Comparison of ENCODE assay signal across 22 mouse cellular contexts in genomic region chr8:86871421-86871820, GRCm38 (mm10). TPM values are rescaled to one million over a fixed set of nuclear protein-coding genes. Genes with fewer than 3 reads are reported as not detected.
DNase-seq lines count a peak whose midpoint lies in the region; ATAC-seq and TF ChIP-seq lines count a peak whose summit lies in the region.
"Had no signal": no experiment of that assay in that cellular context is flagged by ENCODE, and none has a peak within 500 bp of the region (broad histone marks: within the 10 kb centered on the region; RNA-seq: fewer than 3 reads in every experiment).

No protein-coding gene starts in this region.

- H3K4me1 ChIP-seq in bone marrow macrophage, adult 2 months (ENCODE audit: control insufficient read depth, insufficient read depth, low read length) = peaks cover 49% of the 10 kb centered on the region
- peaks cover 4% of the 10 kb centered on the region; the same call in 1 of the 2 replicates for H3K4me1 ChIP-seq in lung, postnatal 0 days (ENCODE audit: insufficient read depth, low read depth, low read length)

- no peak for TF ChIP-seq POLR2A in bone marrow macrophage, adult 2 months (IDR thresholded peaks at IDR 0.05; ENCODE audit: borderline replicate concordance, low read depth, low read length)

- H3K27me3 ChIP-seq in lung, postnatal 0 days (replicated peaks; ENCODE audit: insufficient read depth, low read length) = no peaks in the 10 kb centered on the region
- H3K27me3 ChIP-seq: embryonic facial prominence, embryonic 15.5 days; forebrain, embryonic 15.5 days; heart, embryonic 15.5 days; hindbrain, embryonic 13.5 days; intestine, embryonic 15.5 days had no signal

- H3K27ac ChIP-seq in bone marrow macrophage, adult 2 months (ENCODE audit: insufficient read depth, low read depth, low read length) = peak overlapping the region; percentile 23; the same call in 1 of the 2 replicates
- no peak overlapping the region for H3K27ac ChIP-seq in lung, postnatal 0 days (ENCODE audit: low read length)
- H3K27ac ChIP-seq: embryonic facial prominence, embryonic 15.5 days; forebrain, embryonic 10.5 days; forebrain, embryonic 15.5 days; hindbrain, embryonic 13.5 days; intestine, embryonic 15.5 days had no signal

- no peak for TF ChIP-seq EP300 in lung, postnatal 0 days (IDR thresholded peaks at IDR 0.05)

- 97% methylated on average over 2 of the region's 2 CpGs for WGBS in lung, postnatal 0 days

- no peaks in the 10 kb centered on the region for H3K9me3 ChIP-seq in lung, postnatal 0 days (ENCODE audit: low read length)
- H3K9me3 ChIP-seq: embryonic facial prominence, embryonic 15.5 days; forebrain, embryonic 10.5 days; forebrain, embryonic 15.5 days; heart, embryonic 15.5 days; hindbrain, embryonic 13.5 days; intestine, embryonic 15.5 days had no signal

- peak; percentile 64 for DNase-seq in A20 (ENCODE audit: low read depth, low spot score)
- peak; percentile 31 to 33 for DNase-seq in B cell, adult 2 months
- no peak for DNase-seq in right cerebral cortex, postnatal 10 days (ENCODE audit: low spot score in 2 of 2)
- DNase-seq in urinary bladder, postnatal 25 days (ENCODE audit: low spot score) = no peak
- no peak for DNase-seq in lung, postnatal 0 days (ENCODE audit: low spot score)
- DNase-seq: adrenal gland, adult 2 months; adrenal gland, postnatal 25 days; cerebellum, adult 11-12 months; cerebellum, postnatal 25 days; gastrocnemius, postnatal 14 days; heart, postnatal 14 days; kidney, adult 18-20 months had no signal

- no peak overlapping the region for H3K4me2 ChIP-seq in lung, postnatal 0 days (replicated peaks; ENCODE audit: low read depth, low read length)
- H3K4me2 ChIP-seq: embryonic facial prominence, embryonic 15.5 days; forebrain, embryonic 15.5 days; heart, embryonic 11.5 days; heart, embryonic 15.5 days; hindbrain, embryonic 13.5 days; intestine, embryonic 15.5 days had no signal

- TF ChIP-seq CTCF in bone marrow macrophage, adult 2 months (IDR thresholded peaks at IDR 0.05; ENCODE audit: low read depth, low read length) = no peak
- no peak for TF ChIP-seq CTCF in lung, postnatal 0 days (IDR thresholded peaks at IDR 0.05)

- H3K4me3 ChIP-seq in bone marrow macrophage, adult 2 months (ENCODE audit: insufficient read depth, low read length) = no peak overlapping the region
- H3K4me3 ChIP-seq in lung, postnatal 0 days (ENCODE audit: low read depth, low read length) = no peak overlapping the region
- H3K4me3 ChIP-seq: embryonic facial prominence, embryonic 15.5 days; erythroblast, embryonic 14.5 days; forebrain, embryonic 10.5 days; forebrain, embryonic 15.5 days; heart, embryonic 15.5 days; hindbrain, embryonic 13.5 days; intestine, embryonic 15.5 days had no signal

- H3K9ac ChIP-seq in lung, postnatal 0 days (replicated peaks; ENCODE audit: low read depth) = no peak overlapping the region
- H3K9ac ChIP-seq: embryonic facial prominence, embryonic 15.5 days; forebrain, embryonic 15.5 days; heart, embryonic 15.5 days; hindbrain, embryonic 13.5 days; intestine, embryonic 15.5 days had no signal

- ATAC-seq in megakaryocyte, adult 5-6 weeks (ENCODE audit: poor library complexity, severe bottlenecking) = 0 out of 2 replicates have a peak, but pooled peaks have one; percentile 18
- ATAC-seq in lung, postnatal 0 days = no peak
- ATAC-seq: forebrain, embryonic 15.5 days; intestine, embryonic 15.5 days had no signal

- no peaks in the 10 kb centered on the region for H3K36me3 ChIP-seq in lung, postnatal 0 days (ENCODE audit: insufficient read depth, low read length)
- H3K36me3 ChIP-seq: embryonic facial prominence, embryonic 15.5 days; forebrain, embryonic 15.5 days; heart, embryonic 15.5 days; hindbrain, embryonic 13.5 days; intestine, embryonic 15.5 days had no signal

RNA-seq across cellular contexts. Expression of gene N4bp1, which starts 13.6 kb away (rescaled TPM):
- polyA plus RNA-seq in bone marrow macrophage, adult 2 months (2012; ENCODE audit: insufficient read depth, insufficient read length, missing spikeins) = 29.4 and 31.1 TPM in 2 replicates
- 36.1 and 36.9 TPM in 2 replicates for total RNA-seq in megakaryocyte, adult 5-6 weeks (2015)
- 27.2 and 32.2 TPM in 2 replicates for total RNA-seq in megakaryocyte, adult 5-6 weeks (2017)
- 5.4 and 6.4 TPM in 2 replicates for polyA plus RNA-seq in lung, postnatal 0 days (2015; fragmentation: Nextera tagmentation; extraction: Ambion mirVana)

Comparison
In these comparisons a context has a peak if more than half of its experiments do, and no peak if none do; other contexts are left out.
1. DNase-seq: peak in A20 (single experiment) and B cell, adult 2 months (2 of 2); none in right cerebral cortex, postnatal 10 days (0 of 2), urinary bladder, postnatal 25 days (single experiment) and lung, postnatal 0 days (single experiment).